Mouse (Mus musculus): ENCODE data around the gene H2-Ob. TPM values are rescaled to one million over a fixed set of nuclear protein-coding genes. Genes with fewer than 3 reads are reported as not detected.

The H2-Ob gene
- total and polyA plus RNA-seq, 2 experiments from 2014 or later: 0.13 to 0.42 TPM

DNA sequence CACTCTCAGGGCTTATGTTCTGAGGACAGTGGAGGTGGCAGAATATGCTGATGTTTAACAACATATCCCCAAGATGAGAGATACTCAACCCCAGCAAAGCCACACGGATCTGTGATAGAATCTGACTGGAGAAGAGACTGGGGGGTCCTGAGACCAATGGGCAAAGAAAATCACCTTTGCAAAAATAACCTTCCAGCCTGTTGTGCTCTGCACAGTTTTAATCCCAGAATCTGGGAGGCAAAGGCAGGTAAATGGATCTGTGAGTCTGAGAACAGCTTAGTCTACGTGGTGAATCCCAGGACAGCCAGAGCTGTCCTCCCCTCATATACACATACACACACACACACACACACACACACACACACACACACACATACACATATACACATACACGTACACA lies 10.7 kb downstream of the H2-Ob start:
- DNase-seq (ENCODE audit: low spot score) (no peak), ATAC-seq (no peak)
- WGBS: 40% methylated on average over 3 of the region's 3 CpGs
- Histone ChIP-seq H3K27ac (no peak overlapping the region), H3K36me3 (ENCODE audit: insufficient read depth, low read length) (no peaks in the 10 kb centered on the region), H3K9me3 (ENCODE audit: low read length) (no peaks in the 10 kb centered on the region), H3K9ac (replicated peaks; ENCODE audit: low read length) (no peak overlapping the region), H3K4me3 (ENCODE audit: low read length) (no peak overlapping the region), H3K4me2 (ENCODE audit: low read depth, low read length) (no peak overlapping the region), H3K27me3 (ENCODE audit: insufficient read depth, low read length) (no peaks in the 10 kb centered on the region), H3K4me1 (ENCODE audit: insufficient read depth, low read length) (no peaks in the 10 kb centered on the region)
- TF ChIP-seq CTCF (IDR thresholded peaks at IDR 0.05; ENCODE audit: low read depth): no peak

DNA sequence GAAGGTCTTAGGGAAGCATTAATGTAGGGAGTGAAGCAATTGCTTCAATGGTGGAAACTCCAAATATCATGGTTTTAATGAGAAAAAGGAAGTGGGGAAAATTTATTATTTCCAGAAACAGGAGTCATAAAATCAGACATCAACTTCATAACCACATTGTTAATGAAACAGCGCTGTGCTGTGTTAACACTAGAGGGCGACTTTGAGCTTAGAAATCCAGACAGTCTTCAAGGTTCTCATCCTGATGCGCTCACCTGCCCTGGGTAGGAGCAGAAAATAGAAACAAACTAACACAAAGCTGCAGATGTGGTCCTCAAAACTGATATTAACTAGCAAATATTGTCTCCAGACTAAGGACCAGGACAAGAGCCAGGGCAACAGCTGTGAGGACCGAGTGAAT lies 11.2 kb downstream of the H2-Ob start:
- Histone ChIP-seq H3K4me1 (ENCODE audit: insufficient read depth, low read length) (no peaks in the 10 kb centered on the region), H3K4me2 (ENCODE audit: low read depth, low read length) (no peak overlapping the region), H3K27ac (no peak overlapping the region), H3K9me3 (ENCODE audit: low read length) (no peaks in the 10 kb centered on the region), H3K27me3 (ENCODE audit: insufficient read depth, low read length) (no peaks in the 10 kb centered on the region), H3K9ac (replicated peaks; ENCODE audit: low read length) (no peak overlapping the region), H3K36me3 (ENCODE audit: insufficient read depth, low read length) (no peaks in the 10 kb centered on the region), H3K4me3 (ENCODE audit: low read length) (no peak overlapping the region)
- no peak for ATAC-seq
- TF ChIP-seq CTCF (IDR thresholded peaks at IDR 0.05; ENCODE audit: low read depth): peak; percentile 84
- DNase-seq (ENCODE audit: low spot score): peak; percentile 88
- WGBS: 15% methylated on average over 4 of the region's 4 CpGs

DNA sequence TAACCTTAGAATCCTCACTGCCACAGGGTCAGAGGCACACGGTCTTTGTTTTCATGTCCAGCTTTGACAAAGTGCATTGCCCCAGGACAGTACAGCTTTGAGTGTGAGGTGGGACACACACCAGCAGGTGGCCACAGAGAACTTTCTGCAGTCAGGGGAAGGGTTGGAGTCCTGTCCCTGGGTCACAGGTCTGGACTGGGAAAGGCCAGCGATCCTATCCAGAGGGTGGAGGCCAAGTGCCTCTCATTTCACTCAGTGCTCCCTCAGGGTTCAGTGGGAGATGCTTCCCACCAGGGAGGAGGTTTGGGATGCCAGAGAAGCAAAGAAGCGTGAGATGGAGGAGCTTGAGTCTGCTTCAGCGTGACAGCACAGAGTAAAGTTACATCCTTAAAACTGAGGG lies 13.0 kb downstream of the H2-Ob start:
- ATAC-seq: no peak
- 52% methylated on average over 4 of the region's 4 CpGs for WGBS
- no peaks in the 10 kb centered on the region for H3K27me3 ChIP-seq (ENCODE audit: insufficient read depth, low read length)
- no peaks in the 10 kb centered on the region for H3K36me3 ChIP-seq (ENCODE audit: insufficient read depth, low read length)
- H3K27ac ChIP-seq: no peak overlapping the region
- peak; percentile 28; the same call in 1 of the 2 replicates for TF ChIP-seq CTCF (IDR thresholded peaks at IDR 0.05; ENCODE audit: low read depth)
- no peak overlapping the region for H3K9ac ChIP-seq (replicated peaks; ENCODE audit: low read length)
- DNase-seq (ENCODE audit: low spot score): no peak
- H3K4me1 ChIP-seq (ENCODE audit: insufficient read depth, low read length): no peaks in the 10 kb centered on the region
- H3K4me2 ChIP-seq (ENCODE audit: low read depth, low read length): no peak overlapping the region
- H3K9me3 ChIP-seq (ENCODE audit: low read length): no peaks in the 10 kb centered on the region
- no peak overlapping the region for H3K4me3 ChIP-seq (ENCODE audit: low read length)

DNA sequence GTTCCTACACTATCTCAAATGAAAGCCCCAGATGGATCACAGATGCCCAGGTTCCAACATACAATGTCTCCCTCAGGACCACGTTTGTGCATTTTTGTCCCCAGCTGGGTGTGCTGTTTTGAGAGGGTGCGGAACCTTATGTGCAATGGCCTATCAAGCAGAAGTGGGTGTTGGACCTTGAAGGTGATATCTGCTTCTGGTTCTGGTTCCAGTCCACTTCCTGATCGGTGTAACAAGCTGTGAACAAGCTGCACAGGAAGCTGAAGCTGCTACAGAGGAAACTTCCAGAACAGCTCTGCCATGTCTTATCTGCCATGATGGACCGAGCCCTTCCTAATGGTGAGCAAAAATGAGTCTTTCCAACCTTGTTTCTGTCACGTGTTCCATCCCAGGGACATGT lies 17.8 kb downstream of the H2-Ob start:
- H3K4me1 ChIP-seq (ENCODE audit: insufficient read depth, low read length): no peaks in the 10 kb centered on the region
- H3K4me2 ChIP-seq (ENCODE audit: low read depth, low read length): no peak overlapping the region
- no peaks in the 10 kb centered on the region for H3K36me3 ChIP-seq (ENCODE audit: insufficient read depth, low read length)
- whole genome bisulfite sequencing: 80% methylated on average over 5 of the region's 5 CpGs
- ATAC-seq: no peak
- no peak overlapping the region for H3K27ac ChIP-seq
- no peaks in the 10 kb centered on the region for H3K27me3 ChIP-seq (ENCODE audit: insufficient read depth, low read length)
- H3K4me3 ChIP-seq (ENCODE audit: low read length): no peak overlapping the region
- H3K9ac ChIP-seq (replicated peaks; ENCODE audit: low read length): no peak overlapping the region
- DNase-seq (ENCODE audit: low spot score): no peak
- TF ChIP-seq CTCF (IDR thresholded peaks at IDR 0.05; ENCODE audit: low read depth): no peak
- no peaks in the 10 kb centered on the region for H3K9me3 ChIP-seq (ENCODE audit: low read length)

DNA sequence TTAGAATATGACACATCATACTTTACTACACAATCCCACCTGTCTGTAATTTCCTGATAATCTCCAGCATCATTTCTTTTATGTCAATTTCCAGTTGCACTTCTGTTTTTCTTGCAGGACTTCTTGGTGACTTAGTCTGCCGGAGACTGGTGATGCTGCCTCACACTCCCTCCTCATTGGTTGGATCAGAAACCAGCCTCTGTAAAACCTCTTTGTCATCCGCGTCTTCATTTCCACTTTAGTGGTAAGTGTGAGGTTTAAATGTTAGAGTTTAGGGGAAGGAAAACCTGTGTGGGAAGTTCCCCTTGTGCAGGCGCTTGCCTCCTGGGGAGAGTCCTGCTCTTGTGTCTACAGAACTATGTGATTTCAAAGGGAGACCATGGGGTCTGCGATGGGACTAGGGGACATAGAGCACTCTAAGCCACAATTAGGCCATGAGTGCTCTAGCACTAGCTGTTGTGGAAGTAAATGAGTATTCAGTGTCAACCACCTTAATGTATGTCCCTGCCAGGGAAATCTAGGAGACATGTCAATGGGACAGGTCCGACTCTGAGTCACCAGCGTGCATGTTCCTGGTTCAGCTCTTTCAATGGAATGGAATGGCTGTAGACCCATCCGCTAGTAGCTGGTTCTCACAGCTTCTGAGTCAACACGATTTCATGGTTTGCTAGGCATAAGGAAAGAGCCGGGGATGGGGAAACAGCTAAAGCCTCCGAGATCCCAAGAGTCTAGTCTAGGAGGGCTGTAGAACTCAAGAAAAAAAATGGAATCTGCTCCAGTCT lies 19.1 kb downstream of the H2-Ob start, which contains the start of gene H2-Ab1:
TSS of gene H2-Ab1 (plus strand) at position 96 of the 782 bp plus-strand sequence.
- Histone ChIP-seq H3K4me2 (ENCODE audit: low read depth, low read length) (no peak within 1 kb of the TSS), H3K4me3 (ENCODE audit: low read length) (no peak within 1 kb of the TSS), H3K4me1 (ENCODE audit: insufficient read depth, low read length) (no peaks in the 10 kb centered on the region), H3K9me3 (ENCODE audit: low read length) (no peaks in the 10 kb centered on the region), H3K36me3 (ENCODE audit: insufficient read depth, low read length) (no peaks in the 10 kb centered on the region), H3K27ac (no peak within 1 kb of the TSS), H3K27me3 (ENCODE audit: insufficient read depth, low read length) (no peaks in the 10 kb centered on the region), H3K9ac (replicated peaks; ENCODE audit: low read length) (no peak within 1 kb of the TSS)
- no peak for TF ChIP-seq CTCF (IDR thresholded peaks at IDR 0.05; ENCODE audit: low read depth)
- 72% methylated on average over 11 of the region's 11 CpGs for WGBS
- DNase-seq (ENCODE audit: low spot score) (peak; percentile 78), ATAC-seq (no peak)

DNA sequence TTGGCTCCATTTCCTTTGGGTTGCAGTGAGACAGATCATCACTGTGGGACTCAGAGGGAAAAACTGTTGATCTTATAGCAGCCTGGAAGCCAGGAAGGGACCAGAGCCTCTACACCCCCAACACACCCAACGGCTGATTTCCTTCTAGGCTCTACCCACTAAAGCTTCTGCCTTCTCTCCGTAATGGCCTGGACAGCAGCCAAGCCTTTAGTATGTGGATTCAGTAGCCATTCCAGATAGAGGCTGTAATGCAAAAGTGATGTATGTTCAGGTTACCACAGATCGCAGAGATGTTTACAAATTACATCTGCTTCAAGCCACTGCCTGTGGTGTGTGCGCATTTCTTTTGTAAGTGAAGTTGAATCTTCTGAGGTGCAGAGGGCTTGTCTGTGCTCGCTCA lies 21.8 kb downstream of the H2-Ob start:
- H3K4me1 ChIP-seq (ENCODE audit: insufficient read depth, low read length): peaks cover 8% of the 10 kb centered on the region; the same call in 1 of the 2 replicates
- no peak overlapping the region for H3K27ac ChIP-seq
- H3K36me3 ChIP-seq (ENCODE audit: insufficient read depth, low read length): no peaks in the 10 kb centered on the region
- TF ChIP-seq CTCF (IDR thresholded peaks at IDR 0.05; ENCODE audit: low read depth): no peak
- no peaks in the 10 kb centered on the region for H3K9me3 ChIP-seq (ENCODE audit: low read length)
- 67% methylated on average over 5 of the region's 5 CpGs for WGBS
- peaks cover 10% of the 10 kb centered on the region for H3K27me3 ChIP-seq (ENCODE audit: insufficient read depth, low read length)
- no peak overlapping the region for H3K4me3 ChIP-seq (ENCODE audit: low read length)
- H3K4me2 ChIP-seq (ENCODE audit: low read depth, low read length): no peak overlapping the region
- ATAC-seq (no peak), DNase-seq (ENCODE audit: low spot score) (no peak)
- no peak overlapping the region for H3K9ac ChIP-seq (replicated peaks; ENCODE audit: low read length)

DNA sequence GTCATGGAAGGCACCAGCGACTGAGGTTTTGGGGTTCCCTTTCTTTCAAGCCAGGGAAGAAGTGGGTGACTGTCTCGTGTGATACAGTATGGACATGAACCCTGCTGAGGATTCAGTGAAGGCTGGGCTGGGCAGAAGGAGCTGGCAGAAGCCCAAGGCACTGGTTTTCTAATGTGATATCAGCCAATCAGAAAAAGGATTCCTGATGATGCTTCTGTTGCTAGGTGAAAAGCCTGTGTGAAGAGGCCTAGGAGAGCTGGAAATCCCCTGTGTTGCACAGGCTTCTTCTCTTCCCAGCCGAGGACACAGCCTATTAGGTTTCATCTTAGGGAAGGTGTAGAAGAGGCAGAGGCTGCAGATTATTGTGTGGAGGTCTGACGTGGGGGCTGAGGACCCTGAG lies 22.8 kb downstream of the H2-Ob start:
- H3K9ac ChIP-seq (replicated peaks; ENCODE audit: low read length): no peak overlapping the region
- H3K9me3 ChIP-seq (ENCODE audit: low read length): no peaks in the 10 kb centered on the region
- H3K4me1 ChIP-seq (ENCODE audit: insufficient read depth, low read length): peaks cover 8% of the 10 kb centered on the region; the same call in 1 of the 2 replicates
- peaks cover 10% of the 10 kb centered on the region for H3K27me3 ChIP-seq (ENCODE audit: insufficient read depth, low read length)
- TF ChIP-seq CTCF (IDR thresholded peaks at IDR 0.05; ENCODE audit: low read depth): no peak
- 20% methylated on average over 4 of the region's 4 CpGs for WGBS
- H3K4me2 ChIP-seq (ENCODE audit: low read depth, low read length): no peak overlapping the region
- peak; percentile 76 for ATAC-seq
- H3K36me3 ChIP-seq (ENCODE audit: insufficient read depth, low read length): no peaks in the 10 kb centered on the region
- peak; percentile 93 for DNase-seq (ENCODE audit: low spot score)
- no peak overlapping the region for H3K4me3 ChIP-seq (ENCODE audit: low read length)
- H3K27ac ChIP-seq: no peak overlapping the region

All from hindbrain, postnatal 0 days (tissue).